Mouse (Mus musculus) kidney, embryonic 15.5 days (tissue): ENCODE results near the gene Cbx7. TPM values are rescaled to one million over a fixed set of nuclear protein-coding genes. Genes with fewer than 3 reads are reported as not detected.
A peak's percentile ranks its signal among the peaks of the same experiment; 100 is the strongest.
"Not testable (repeated sequence)": the region's sequence is repeated elsewhere in the genome, so short reads cannot be mapped to it uniquely, and the experiment has no call there.

Experiments
- ATAC-seq: fragments of 200-750 bp; cut with Nextera tagmentation; replicated peaks from 2 replicates; pipeline ENCODE4 v1.8.0; 2017; ENCODE audit warnings: moderate TSS enrichment; ENCODE audit not compliant: low FRiP score
- H3K27ac ChIP-seq: fragments of 300-500 bp; sonication (generic); 2 replicates; pipeline ENCODE4 v1.5.1; 2015; ENCODE audit warnings: mild to moderate bottlenecking, inconsistent platforms
- H3K27me3 ChIP-seq: fragments of 300-500 bp; sonication (generic); 2 replicates; pipeline ENCODE4 v1.6.1; 2015; ENCODE audit warnings: inconsistent platforms
- H3K36me3 ChIP-seq: fragments of 300-500 bp; sonication (generic); 2 replicates; pipeline ENCODE4 v1.6.1; 2015; ENCODE audit warnings: inconsistent platforms
- H3K4me1 ChIP-seq: fragments of 300-500 bp; sonication (generic); 2 replicates; pipeline ENCODE4 v1.6.1; 2015; ENCODE audit warnings: inconsistent platforms
- H3K4me2 ChIP-seq: fragments of 300-500 bp; sonication (generic); 2 replicates; pipeline ENCODE4 v1.6.1; 2015; ENCODE audit warnings: moderate library complexity, mild to moderate bottlenecking, inconsistent platforms
- H3K4me3 ChIP-seq: fragments of 300-500 bp; sonication (generic); replicated peaks from 2 replicates; pipeline ENCODE4 v1.5.1; 2015; ENCODE audit warnings: mild to moderate bottlenecking, inconsistent platforms
- H3K9ac ChIP-seq: fragments of 300-500 bp; sonication (generic); 2 replicates; pipeline ENCODE4 v1.6.1; 2015; ENCODE audit warnings: mild to moderate bottlenecking, inconsistent platforms
- H3K9me3 ChIP-seq: fragments of 300-500 bp; sonication (generic); replicated peaks from 2 replicates; pipeline ENCODE4 v1.6.1; 2016; ENCODE audit warnings: inconsistent platforms
- WGBS: fragments of 180-500 bp; shearing (Covaris S2); methylation state at CpG from one replicate; pipeline ENCODE4 v1.1.7; 2015; ENCODE audit warnings: mixed read lengths; 5-methylcytosine and 5-hydroxymethylcytosine counted together
- polyA plus RNA-seq: library from polyadenylated mRNA; unstranded; fragments of >200 nt; fragmentation: Nextera tagmentation; extraction: Ambion mirVana; gene quantifications from 2 replicates; pipeline ENCODE4 v1.2.1, GENCODE M21; 2015

Cbx7 gene
- polyA plus RNA-seq, 1 experiment from 2014 or later = 2.9 TPM

DNA sequence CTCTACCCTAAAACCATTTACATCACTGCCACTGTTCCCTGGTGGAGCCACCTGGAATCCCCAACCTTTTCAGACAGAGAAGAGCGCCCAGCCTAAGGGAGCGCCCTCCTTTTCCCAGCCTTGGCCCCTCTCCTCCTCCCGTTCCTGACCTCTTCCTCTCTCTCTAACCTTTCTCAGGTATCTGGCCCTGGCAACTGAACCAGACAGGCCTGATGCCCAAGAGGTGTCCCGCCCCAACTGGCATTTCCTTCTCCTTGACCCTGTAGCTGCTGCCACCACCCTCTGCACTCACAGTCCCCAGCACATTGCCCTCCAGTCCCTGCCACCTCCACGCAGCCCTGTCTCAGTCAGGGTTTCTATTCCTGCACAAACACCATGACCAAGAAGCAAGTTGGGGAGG, 26.0 kb downstream of the Cbx7 start:
- ATAC-seq = no peak
- Histone ChIP-seq H3K9ac (no peak overlapping the region), H3K27me3 (no peaks in the 10 kb centered on the region), H3K36me3 (no peaks in the 10 kb centered on the region), H3K4me3 (no peak overlapping the region), H3K4me2 (no peak overlapping the region), H3K9me3 (no peaks in the 10 kb centered on the region), H3K4me1 (peaks cover 10% of the 10 kb centered on the region), H3K27ac (no peak overlapping the region)
- 79% methylated on average over 5 of the region's 5 CpGs for WGBS

- H3K27ac ChIP-seq = no peak overlapping the region
These were observed 27.3 kb downstream of the Cbx7 start for GRCm38 (mm10) chr15:79943584-79943983.

DNA sequence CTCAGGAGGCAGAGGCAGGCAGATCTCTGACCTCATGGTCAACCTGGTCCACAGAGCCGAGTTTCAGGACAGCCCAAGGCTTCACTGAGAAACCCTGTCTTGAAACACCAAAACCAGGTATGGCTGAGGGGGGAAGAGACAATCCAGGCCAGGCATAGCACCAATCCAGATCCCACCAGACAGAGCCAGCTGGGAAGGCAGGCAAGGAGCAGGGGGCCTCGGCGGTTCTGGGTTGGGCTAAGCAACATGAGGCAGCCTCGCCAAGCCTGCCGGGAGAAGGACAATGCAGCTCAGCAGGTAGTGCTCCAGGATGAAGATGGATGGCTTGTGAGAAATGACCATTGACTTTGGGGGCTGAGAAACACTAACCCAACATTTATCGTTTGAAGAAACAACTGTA, 28.4 kb downstream of the Cbx7 start:
- H3K4me2 ChIP-seq = no peak overlapping the region
- H3K27me3 ChIP-seq = peaks cover 4% of the 10 kb centered on the region; the same call in 1 of the 2 replicates
- 0 out of 2 replicates have a peak, but pooled peaks cover 3% of the 10 kb centered on the region for H3K4me1 ChIP-seq
- H3K27ac ChIP-seq = no peak overlapping the region
- H3K4me3 ChIP-seq = no peak overlapping the region
- no peak overlapping the region for H3K9ac ChIP-seq
- H3K36me3 ChIP-seq = no peaks in the 10 kb centered on the region
- no peak for ATAC-seq
- no peaks in the 10 kb centered on the region for H3K9me3 ChIP-seq
- 84% methylated on average over 6 of the region's 6 CpGs for WGBS

More at GRCm38 (mm10) chr15:79943584-79943983, 27.3 kb downstream of the Cbx7 start:
- no peak for ATAC-seq
- Histone ChIP-seq H3K36me3 (no peaks in the 10 kb centered on the region), H3K9ac (no peak overlapping the region), H3K4me2 (no peak overlapping the region), H3K9me3 (no peaks in the 10 kb centered on the region), H3K27me3 (no peaks in the 10 kb centered on the region), H3K4me3 (no peak overlapping the region), H3K4me1 (0 out of 2 replicates have a peak, but pooled peaks cover 3% of the 10 kb centered on the region)
- WGBS = 91% methylated on average over 3 of the region's 3 CpGs

DNA sequence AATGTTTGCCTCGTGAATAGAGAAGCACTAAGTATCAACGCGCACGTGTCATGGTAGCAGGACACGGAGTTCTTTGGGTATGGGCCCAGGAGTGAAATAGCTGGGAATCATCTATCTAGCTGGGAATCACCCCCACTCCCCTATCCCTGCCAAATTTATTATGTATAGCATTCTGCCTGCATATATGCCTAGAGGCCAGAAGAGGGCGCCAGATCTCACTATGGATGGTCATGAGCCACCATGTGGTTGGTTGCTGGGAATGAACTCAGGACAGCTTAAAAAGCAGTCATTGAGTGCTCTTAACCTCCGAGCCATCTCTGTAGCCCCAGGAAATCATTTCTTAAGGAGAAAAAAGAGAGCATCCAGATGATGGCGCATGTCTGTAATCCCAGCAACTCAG, 30.0 kb downstream of the Cbx7 start:
- peaks cover 9% of the 10 kb centered on the region for H3K27me3 ChIP-seq
- no peak overlapping the region for H3K27ac ChIP-seq
- H3K9ac ChIP-seq = no peak overlapping the region
- no peak overlapping the region for H3K4me2 ChIP-seq
- no peak overlapping the region for H3K4me3 ChIP-seq
- H3K36me3 ChIP-seq = no peaks in the 10 kb centered on the region
- ATAC-seq = no peak
- WGBS = 21% methylated on average over 8 of the region's 8 CpGs
- H3K9me3 ChIP-seq = no peaks in the 10 kb centered on the region
- H3K4me1 ChIP-seq = no peaks in the 10 kb centered on the region

GRCm38 (mm10) chr15:79939913-79940312, 31.0 kb downstream of the Cbx7 start:
- 84% methylated on average over 16 of the region's 16 CpGs for WGBS
- no peak for ATAC-seq
- Histone ChIP-seq H3K4me1 (peaks cover 2% of the 10 kb centered on the region; the same call in 1 of the 2 replicates), H3K27ac (no peak overlapping the region), H3K36me3 (no peaks in the 10 kb centered on the region), H3K9me3 (no peaks in the 10 kb centered on the region), H3K4me2 (no peak overlapping the region), H3K4me3 (no peak overlapping the region), H3K27me3 (peaks cover 19% of the 10 kb centered on the region), H3K9ac (no peak overlapping the region)

DNA sequence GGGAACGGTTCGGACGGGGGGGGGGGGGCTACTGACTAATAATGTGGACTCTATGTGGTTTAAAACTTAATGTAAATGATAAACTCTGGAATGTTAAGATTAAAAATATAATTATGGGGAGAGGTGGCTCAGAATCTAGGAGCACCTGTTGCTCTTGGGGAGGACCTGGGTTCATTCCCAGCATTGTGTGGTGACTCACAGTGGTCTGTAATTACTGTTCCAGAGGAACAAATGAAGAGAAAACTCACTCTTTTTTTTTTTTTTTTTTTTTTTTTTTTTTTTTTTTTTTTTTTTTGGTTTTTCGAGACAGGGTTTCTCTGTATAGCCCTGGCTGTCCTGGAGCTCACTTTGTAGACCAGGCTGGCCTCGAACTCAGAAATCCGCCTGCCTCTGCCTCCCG, 31.4 kb downstream of the Cbx7 start:
- H3K9me3 ChIP-seq, H3K27ac ChIP-seq, H3K36me3 ChIP-seq, H3K9ac ChIP-seq, H3K4me1 ChIP-seq, H3K4me2 ChIP-seq, H3K4me3 ChIP-seq, ATAC-seq: not testable (repeated sequence)
- peaks cover 24% of the 10 kb centered on the region for H3K27me3 ChIP-seq
- WGBS = 85% methylated on average over 6 of the region's 7 CpGs

- no peak for ATAC-seq
- Histone ChIP-seq H3K9me3 (no peaks in the 10 kb centered on the region), H3K27me3 (peaks cover 28% of the 10 kb centered on the region), H3K4me1 (peaks cover 11% of the 10 kb centered on the region), H3K36me3 (no peaks in the 10 kb centered on the region), H3K27ac (no peak overlapping the region), H3K9ac (no peak overlapping the region), H3K4me3 (no peak overlapping the region), H3K4me2 (no peak overlapping the region)
- 91% methylated on average over 12 of the region's 12 CpGs for WGBS
These were observed 31.9 kb downstream of the Cbx7 start for GRCm38 (mm10) chr15:79939020-79939419.

DNA sequence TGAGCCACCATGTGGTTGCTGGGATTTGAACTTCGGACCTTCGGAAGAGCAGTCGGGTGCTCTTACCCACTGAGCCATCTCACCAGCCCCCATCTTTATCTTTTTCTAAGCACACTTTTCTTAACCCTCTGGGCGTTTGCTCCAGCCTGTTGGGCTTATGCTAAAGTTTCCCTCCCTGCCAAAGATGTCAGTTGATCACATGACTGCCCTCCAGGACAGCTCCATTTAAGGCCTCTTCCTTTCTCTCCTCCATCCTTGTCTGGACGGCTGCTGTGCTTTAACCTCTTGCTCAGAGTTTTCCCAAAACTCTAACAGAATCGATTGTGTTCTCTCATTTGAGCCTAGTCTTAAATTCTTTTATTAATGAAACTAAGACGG, 34.6 kb downstream of the Cbx7 start:
- H3K9me3 ChIP-seq = no peaks in the 10 kb centered on the region
- H3K9ac ChIP-seq = no peak overlapping the region
- H3K4me1 ChIP-seq = peaks cover 35% of the 10 kb centered on the region
- peaks cover 55% of the 10 kb centered on the region for H3K27me3 ChIP-seq
- no peak overlapping the region for H3K4me3 ChIP-seq
- 70% methylated on average over 7 of the region's 7 CpGs for WGBS
- no peak for ATAC-seq
- H3K36me3 ChIP-seq = no peaks in the 10 kb centered on the region
- H3K27ac ChIP-seq = no peak overlapping the region
- no peak overlapping the region for H3K4me2 ChIP-seq

DNA sequence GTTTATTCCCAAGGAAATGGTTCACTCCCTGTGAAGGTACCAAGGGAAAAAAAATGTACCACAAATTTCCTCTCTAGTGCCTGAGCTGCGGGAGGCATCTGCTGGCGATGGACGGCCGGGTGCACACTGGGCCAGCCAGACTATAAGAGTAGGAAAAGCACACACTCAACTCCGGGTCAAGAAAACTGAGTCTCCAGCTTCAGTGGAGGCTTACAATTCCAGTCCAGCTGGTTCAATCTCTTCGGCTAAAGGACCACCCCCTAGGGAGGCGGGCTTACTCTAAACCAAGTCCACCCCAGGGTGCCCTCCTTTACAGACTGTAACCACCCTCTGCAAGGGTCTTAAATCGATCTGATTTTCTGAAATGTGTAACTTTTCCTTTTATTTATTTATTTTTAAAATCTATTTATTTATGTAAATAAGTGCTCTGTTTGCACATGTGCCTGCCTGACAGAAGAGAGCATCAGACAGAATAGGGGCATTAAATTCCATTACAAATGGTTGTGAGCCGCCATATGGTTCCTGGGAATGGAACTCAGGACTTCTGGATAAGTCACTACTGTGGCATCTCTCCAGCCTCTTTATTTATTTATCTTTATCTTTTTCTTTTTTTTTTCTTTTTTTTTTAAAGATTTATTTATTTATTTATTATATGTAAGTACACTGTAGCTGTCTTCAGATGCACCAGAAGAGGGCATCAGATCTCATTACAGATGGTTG, 35.1 kb downstream of the Cbx7 start:
- 22% methylated on average over 9 of the region's 9 CpGs for WGBS
- peaks cover 38% of the 10 kb centered on the region for H3K4me1 ChIP-seq

DNA sequence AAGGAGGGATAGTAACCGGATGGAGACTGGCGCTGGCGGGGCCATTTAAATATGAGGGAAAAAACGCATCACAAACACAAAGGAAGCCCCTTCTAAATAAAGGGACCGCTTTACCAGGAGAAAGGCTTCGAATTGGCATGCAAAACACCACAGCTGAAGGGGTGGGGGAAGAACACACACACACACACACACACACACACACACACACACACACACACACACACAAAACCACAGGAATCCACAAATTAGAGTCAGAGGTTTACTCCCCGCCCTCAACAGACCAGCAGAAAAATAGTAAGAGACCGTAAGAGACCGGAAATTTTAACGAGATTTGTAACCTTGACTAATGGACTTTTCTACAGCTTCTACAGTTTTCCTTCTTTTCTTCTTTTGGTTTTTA, 36.1 kb downstream of the Cbx7 start:
- Histone ChIP-seq H3K9me3 (no peaks in the 10 kb centered on the region), H3K4me1 (peaks cover 38% of the 10 kb centered on the region), H3K27ac (no peak overlapping the region), H3K4me3 (no peak overlapping the region), H3K36me3 (no peaks in the 10 kb centered on the region), H3K9ac (no peak overlapping the region), H3K27me3 (peaks cover 68% of the 10 kb centered on the region), H3K4me2 (peak overlapping the region; percentile 93; the same call in 1 of the 2 replicates)
- no peak for ATAC-seq
- 5% methylated on average over 10 of the region's 10 CpGs for WGBS

More for the DNA sequence above, 35.1 kb downstream of the Cbx7 start:
- no peak overlapping the region for H3K9ac ChIP-seq
- ATAC-seq = no peak
- H3K27ac ChIP-seq = no peak overlapping the region
- H3K4me2 ChIP-seq = no peak overlapping the region
- no peaks in the 10 kb centered on the region for H3K36me3 ChIP-seq
- no peak overlapping the region for H3K4me3 ChIP-seq
- H3K9me3 ChIP-seq = no peaks in the 10 kb centered on the region
- peaks cover 60% of the 10 kb centered on the region for H3K27me3 ChIP-seq

DNA sequence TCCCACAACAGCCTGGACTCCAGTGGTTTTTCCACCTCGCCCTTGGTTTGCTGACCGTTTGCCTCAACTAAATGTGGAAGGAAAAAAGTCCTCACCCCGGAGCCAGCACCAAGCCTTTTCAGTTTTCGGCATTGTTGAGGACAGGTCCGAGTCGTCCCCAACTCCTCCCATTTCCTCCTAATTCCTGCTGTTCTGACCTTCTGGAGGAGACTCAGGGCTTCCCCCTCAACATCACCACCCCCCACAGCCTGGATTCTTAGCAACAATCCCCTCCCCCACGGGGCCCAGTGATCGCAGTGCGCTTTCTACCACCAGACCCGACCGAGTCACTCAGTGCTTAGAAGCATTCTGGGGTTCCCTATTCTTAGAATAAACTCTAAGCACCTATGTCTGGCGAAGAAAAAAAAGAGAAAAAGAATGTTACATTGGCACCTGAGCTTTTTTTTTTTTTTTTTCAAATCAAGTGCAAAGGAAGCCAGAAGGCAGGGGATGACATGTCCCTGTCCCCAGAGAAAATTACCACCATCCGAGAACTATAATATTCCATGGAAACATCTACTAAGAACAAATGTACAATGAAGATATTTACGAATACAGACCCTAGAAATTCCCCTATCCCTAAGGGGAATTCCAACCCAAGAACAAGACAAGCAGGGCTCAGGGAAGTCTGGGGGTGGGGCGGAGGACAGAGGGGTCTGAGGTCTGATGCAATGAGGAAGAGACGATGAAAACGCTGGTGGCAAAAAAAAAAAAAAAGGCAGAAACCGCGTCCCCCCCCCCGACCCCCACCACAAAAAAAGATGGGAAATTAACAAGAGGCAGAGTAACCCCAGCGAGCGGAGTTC, 37.0 kb downstream of the Cbx7 start:
- Histone ChIP-seq H3K4me1 (peaks cover 38% of the 10 kb centered on the region), H3K4me2 (peak overlapping the region; percentile 93), H3K27me3 (peaks cover 68% of the 10 kb centered on the region), H3K4me3 (peak overlapping the region; percentile 66), H3K9ac (no peak overlapping the region), H3K9me3 (no peaks in the 10 kb centered on the region), H3K36me3 (no peaks in the 10 kb centered on the region), H3K27ac (no peak overlapping the region)
- WGBS = 2% methylated on average over 22 of the region's 22 CpGs
- ATAC-seq = no peak

DNA sequence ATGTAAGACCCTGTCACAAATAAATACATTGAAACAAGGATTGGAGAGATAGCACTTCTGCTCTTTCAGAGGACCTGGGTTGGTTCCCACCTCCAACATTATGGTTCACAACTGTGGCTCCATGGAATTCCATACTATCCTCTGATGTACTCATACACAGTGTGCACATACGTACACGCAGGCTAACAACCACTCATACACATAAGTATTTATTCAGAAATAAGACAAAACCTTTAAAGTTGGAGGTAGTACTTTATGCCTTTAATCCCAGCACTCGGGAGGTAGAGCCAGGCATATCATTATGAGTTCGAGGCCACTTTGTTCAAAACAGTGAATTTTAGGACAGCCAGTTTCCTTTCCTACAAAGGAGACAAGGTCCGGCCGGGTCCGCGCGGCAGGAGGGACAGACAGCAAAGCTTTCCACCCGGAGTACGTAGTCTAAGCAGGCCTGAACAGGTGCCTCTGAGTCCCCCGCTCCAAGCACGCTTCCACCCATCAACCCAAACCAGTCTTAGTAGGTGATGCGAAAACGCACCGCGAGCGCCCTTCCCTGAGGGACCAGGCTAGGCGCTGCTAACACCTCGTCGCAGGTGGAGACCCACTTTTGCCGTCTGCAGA, 37.8 kb downstream of the Cbx7 start:
- Histone ChIP-seq H3K9ac (0 out of 2 replicates have a peak overlapping the region, but pooled peaks have one; percentile 48), H3K9me3 (no peaks in the 10 kb centered on the region), H3K27me3 (peaks cover 68% of the 10 kb centered on the region), H3K4me1 (peaks cover 41% of the 10 kb centered on the region), H3K27ac (no peak overlapping the region), H3K4me2 (peak overlapping the region; percentile 93), H3K36me3 (no peaks in the 10 kb centered on the region), H3K4me3 (peak overlapping the region; percentile 66)
- 5% methylated on average over 22 of the region's 22 CpGs for WGBS
- 0 out of 2 replicates have a peak, but pooled peaks have one; percentile 13 for ATAC-seq
